Mouse (Mus musculus) brain, embryonic 14.5 days (tissue): ENCODE measurements around the gene Gla.
"Not testable (repeated sequence)": the region's sequence is repeated elsewhere in the genome, so short reads cannot be mapped to it uniquely, and the experiment has no call there.

ENCODE experiments used
- CTCF ChIP-seq: fragments of 200-500 bp; IDR thresholded peaks from 2 replicates; pipeline ENCODE4 v1.5.1; 2012; ENCODE audit warnings: inconsistent platforms, mild to moderate bottlenecking, moderate library complexity, borderline replicate concordance; ENCODE audit not compliant: insufficient read depth, insufficient read length; ENCODE audit errors: extremely low read depth
- POLR2A ChIP-seq: fragments of 200-500 bp; IDR thresholded peaks from 2 replicates; pipeline ENCODE4 v1.6.1; 2012; ENCODE audit warnings: mild to moderate bottlenecking, inconsistent platforms, borderline replicate concordance; ENCODE audit not compliant: poor library complexity, insufficient read depth, insufficient read length, severe bottlenecking; ENCODE audit errors: extremely low read depth

DNA sequence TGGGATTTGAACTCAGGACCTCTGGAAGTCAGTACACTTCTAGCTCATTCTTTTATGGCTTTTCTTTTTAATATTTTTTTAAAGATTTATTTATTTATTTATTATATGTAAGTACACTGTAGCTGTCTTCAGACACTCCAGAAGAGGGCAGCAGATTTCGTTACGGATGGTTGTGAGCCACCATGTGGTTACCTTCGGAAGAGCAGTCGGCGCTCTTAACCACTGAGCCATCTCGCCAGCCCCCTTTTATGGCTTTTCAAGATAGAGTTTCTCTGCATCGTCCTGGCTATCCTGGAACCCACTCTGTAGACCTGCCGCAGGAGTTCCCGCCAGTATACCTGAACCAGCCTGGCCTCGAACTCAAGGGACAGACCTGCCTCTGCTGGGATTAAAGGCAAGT is 61.1 kb downstream of the Gla start:
- not testable (repeated sequence) for TF ChIP-seq CTCF, POLR2A
